Comparison of ENCODE assay signal across 11 mouse cellular contexts in the genomic region with DNA sequence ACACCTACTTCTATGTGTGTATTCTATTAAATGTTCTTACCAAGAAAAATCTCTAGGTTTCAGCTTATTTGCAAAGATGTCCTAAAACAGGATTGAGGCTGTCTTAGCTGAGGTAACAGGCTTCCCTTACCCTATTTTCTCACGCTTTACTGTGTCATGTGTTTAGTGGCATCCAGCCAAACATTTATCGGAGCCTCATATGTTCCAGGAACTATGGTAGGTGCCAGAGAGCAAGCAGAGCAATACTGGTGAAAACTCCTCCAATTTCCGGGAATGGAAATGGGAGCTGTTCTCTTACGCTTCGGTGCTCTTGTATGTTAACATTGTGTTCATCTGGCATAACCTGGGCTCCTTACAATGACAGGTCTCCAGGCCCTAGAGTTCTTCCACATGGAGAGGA. TPM values are rescaled to one million over a fixed set of nuclear protein-coding genes. Genes with fewer than 3 reads are reported as not detected.
DNase-seq lines count a peak whose midpoint lies in the region; ATAC-seq and TF ChIP-seq lines count a peak whose summit lies in the region.
"Had no signal": no experiment of that assay in that cellular context is flagged by ENCODE, and none has a peak within 500 bp of the region (broad histone marks: within the 10 kb centered on the region; RNA-seq: fewer than 3 reads in every experiment).

No protein-coding gene starts in this region.

- H3K36me3 ChIP-seq in hindbrain, embryonic 10.5 days, result no peaks in the 10 kb centered on the region
- H3K36me3 ChIP-seq in thymus, adult 2 months (ENCODE audit: control insufficient read depth, insufficient read depth, low read length), result no peaks in the 10 kb centered on the region
- H3K36me3 ChIP-seq: embryonic facial prominence, embryonic 13.5 days had no signal

- WGBS in bone marrow, adult 2 months, result 42% methylated on average over 5 of the region's 5 CpGs
- WGBS in hindbrain, embryonic 10.5 days, result 90% methylated on average over 5 of the region's 5 CpGs
- WGBS in thymus, adult 2 months, result 75% methylated on average over 5 of the region's 5 CpGs

- H3K27ac ChIP-seq in bone marrow, adult 2 months (ENCODE audit: control insufficient read depth, insufficient read depth, low read depth, low read length, poor library complexity), result peak overlapping the region; percentile 45; the same call in 1 of the 2 replicates
- no peak overlapping the region for H3K27ac ChIP-seq in hindbrain, embryonic 10.5 days
- H3K27ac ChIP-seq in thymus, adult 2 months (ENCODE audit: control insufficient read depth, insufficient read depth, low read length), result no peak overlapping the region
- H3K27ac ChIP-seq: embryonic facial prominence, embryonic 13.5 days; hindbrain, postnatal 0 days; macrophage had no signal

- no peak for TF ChIP-seq POLR2A in bone marrow, adult 2 months (IDR thresholded peaks at IDR 0.05; ENCODE audit: borderline replicate concordance, control insufficient read depth, low read depth, low read length)
- no peak for TF ChIP-seq POLR2A in thymus, adult 2 months (IDR thresholded peaks at IDR 0.05; ENCODE audit: control insufficient read depth, extremely low read depth, insufficient read depth, low read length, poor library complexity)

- no peaks in the 10 kb centered on the region; the same call in 1 of the 2 replicates for H3K4me1 ChIP-seq in bone marrow, adult 2 months (ENCODE audit: control insufficient read depth, insufficient read depth, low read length)
- peaks cover 17% of the 10 kb centered on the region for H3K4me1 ChIP-seq in hindbrain, embryonic 10.5 days (replicated peaks)
- no peaks in the 10 kb centered on the region for H3K4me1 ChIP-seq in thymus, adult 2 months (replicated peaks; ENCODE audit: control insufficient read depth, insufficient read depth, low read length)

- no peak for TF ChIP-seq CTCF in bone marrow, adult 2 months (IDR thresholded peaks at IDR 0.05; ENCODE audit: control insufficient read depth, insufficient read depth, low read length)
- TF ChIP-seq CTCF in thymus, adult 2 months (IDR thresholded peaks at IDR 0.05; ENCODE audit: borderline replicate concordance, control insufficient read depth, extremely low read depth, insufficient read depth, low read length, poor library complexity), result no peak

- no peaks in the 10 kb centered on the region for H3K9me3 ChIP-seq in hindbrain, embryonic 10.5 days
- H3K9me3 ChIP-seq: embryonic facial prominence, embryonic 13.5 days had no signal

- ATAC-seq in CD4-positive, CD25-positive, alpha-beta regulatory T cell, adult 4 months, result peak; percentile 23
- ATAC-seq: hindbrain, postnatal 0 days had no signal

- no peaks in the 10 kb centered on the region for H3K27me3 ChIP-seq in hindbrain, embryonic 10.5 days (ENCODE audit: insufficient read depth, poor library complexity, severe bottlenecking)
- no peaks in the 10 kb centered on the region for H3K27me3 ChIP-seq in thymus, adult 2 months (ENCODE audit: control insufficient read depth, insufficient read depth, low read length)
- H3K27me3 ChIP-seq: embryonic facial prominence, embryonic 13.5 days had no signal

- peak; percentile 47 for DNase-seq in heart, adult 8-10 months (ENCODE audit: low spot score)
- no peak for DNase-seq in heart, adult 11 months
- DNase-seq in heart, postnatal 4 days, result peak; percentile 58
- DNase-seq in hindbrain, embryonic 10.5 days (ENCODE audit: low spot score), result no peak
- no peak for DNase-seq in thymus, adult 2 months
- DNase-seq: layer of hippocampus, postnatal 36 days had no signal

- H3K4me3 ChIP-seq in bone marrow, adult 2 months (replicated peaks; ENCODE audit: control insufficient read depth, low read depth, low read length), result no peak overlapping the region
- H3K4me3 ChIP-seq in hindbrain, embryonic 10.5 days, result no peak overlapping the region
- H3K4me3 ChIP-seq in thymus, adult 2 months (ENCODE audit: control insufficient read depth, insufficient read depth, low read length), result no peak overlapping the region
- H3K4me3 ChIP-seq: embryonic facial prominence, embryonic 13.5 days had no signal

RNA-seq across cellular contexts. Expression of a gene that starts 40.8 kb away (rescaled TPM):
- 10 to 100 TPM; 12.4 to 23.7 (median 18.0) TPM for total RNA-seq in heart, adult 8-10 months (2022)
- polyA plus RNA-seq in CD4-positive, CD25-positive, alpha-beta regulatory T cell, adult 4 months (2017; shearing (Covaris generic)), result 10 to 100 TPM; 20.6 to 22.3 TPM
- polyA plus RNA-seq in bone marrow, adult 2 months (2011; ENCODE audit: insufficient read depth, insufficient read length, low replicate concordance, missing spikeins), result 1.7 and 5.3 TPM in 2 replicates
- 10 to 100 TPM; 49.3 to 50.0 TPM for total RNA-seq in heart, postnatal 4 days (2021)
- polyA plus RNA-seq in hindbrain, embryonic 10.5 days (2016; fragmentation: Nextera tagmentation; extraction: Ambion mirVana), result 2.2 and 2.3 TPM in 2 replicates
- 4.2 and 5.4 TPM in 2 replicates for polyA plus RNA-seq in thymus, adult 2 months (2012; rRNA removed)

Comparison
In these comparisons a context has a peak if more than half of its experiments do, and no peak if none do; other contexts are left out.
1. DNase-seq: peak in heart, adult 8-10 months (single experiment) and heart, postnatal 4 days (single experiment); none in heart, adult 11 months (single experiment), hindbrain, embryonic 10.5 days (single experiment) and thymus, adult 2 months (single experiment).